Mouse (Mus musculus): ENCODE results near the gene Slc22a14. TPM values are rescaled to one million over a fixed set of nuclear protein-coding genes. Genes with fewer than 3 reads are reported as not detected.
"Not testable (repeated sequence)": the region's sequence is repeated elsewhere in the genome, so short reads cannot be mapped to it uniquely, and the experiment has no call there.

The Slc22a14 gene
- polyA plus RNA-seq, 1 experiment: 0.40 TPM

DNA sequence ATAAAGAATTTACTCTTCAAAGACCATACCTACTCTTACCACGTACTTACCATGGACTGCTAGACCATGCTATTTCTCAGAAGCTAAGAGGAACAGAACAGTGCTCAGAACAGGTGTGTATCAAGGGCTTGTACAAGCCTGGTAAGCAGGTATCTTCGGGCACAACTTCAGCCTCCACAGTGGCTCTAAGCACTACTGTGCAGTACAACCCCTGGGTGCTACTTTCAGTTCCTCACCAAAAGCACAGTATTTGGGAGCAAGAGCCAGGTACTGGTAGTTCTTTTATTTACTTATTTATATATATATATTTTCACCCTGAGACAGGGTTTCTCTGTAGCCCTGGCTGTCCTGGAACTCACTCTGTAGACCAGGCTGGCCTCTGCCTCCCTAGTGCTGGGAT, 104.5 kb downstream of the Slc22a14 start:
- DNase-seq (ENCODE audit: low spot score): no peak

DNA sequence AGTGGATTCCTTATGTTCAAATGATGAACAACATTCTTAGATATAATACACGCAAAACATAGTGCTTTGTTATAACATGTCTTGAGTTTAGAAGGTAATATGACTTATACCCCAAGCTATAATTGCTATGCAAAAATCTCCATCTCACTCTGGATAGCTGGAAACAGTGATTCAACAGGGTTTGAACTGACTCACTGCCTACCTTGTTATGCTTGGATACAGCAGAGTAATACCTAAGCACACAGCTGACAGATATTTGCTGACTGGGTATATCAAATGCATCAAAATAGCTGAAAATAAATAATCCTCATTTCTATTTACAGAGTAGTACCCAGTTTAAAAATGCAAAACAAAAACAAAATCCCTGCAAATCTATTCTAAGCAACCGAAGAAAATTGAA, 106.6 kb downstream of the Slc22a14 start:
- no peak for DNase-seq (ENCODE audit: low spot score)

DNA sequence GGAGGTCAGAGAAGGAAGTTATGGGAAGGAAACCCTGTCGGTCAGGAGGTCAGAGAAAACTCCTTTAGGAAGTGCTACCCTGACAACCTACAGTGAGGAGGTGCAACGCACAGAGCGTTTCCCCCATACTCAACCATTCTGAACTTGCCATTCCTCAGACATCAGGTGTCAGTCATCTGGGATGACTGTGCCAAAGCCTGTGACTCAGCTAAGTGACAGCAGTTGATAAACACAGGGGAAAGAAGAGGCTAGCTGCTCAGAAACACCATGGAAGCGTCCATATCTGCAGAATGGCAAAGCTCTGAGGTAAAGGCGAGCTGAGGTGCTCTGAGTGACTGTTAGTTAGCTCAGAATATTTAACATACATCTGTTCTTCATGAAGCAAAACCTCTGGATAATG, 107.2 kb downstream of the Slc22a14 start:
- no peak for DNase-seq (ENCODE audit: low spot score)

DNA sequence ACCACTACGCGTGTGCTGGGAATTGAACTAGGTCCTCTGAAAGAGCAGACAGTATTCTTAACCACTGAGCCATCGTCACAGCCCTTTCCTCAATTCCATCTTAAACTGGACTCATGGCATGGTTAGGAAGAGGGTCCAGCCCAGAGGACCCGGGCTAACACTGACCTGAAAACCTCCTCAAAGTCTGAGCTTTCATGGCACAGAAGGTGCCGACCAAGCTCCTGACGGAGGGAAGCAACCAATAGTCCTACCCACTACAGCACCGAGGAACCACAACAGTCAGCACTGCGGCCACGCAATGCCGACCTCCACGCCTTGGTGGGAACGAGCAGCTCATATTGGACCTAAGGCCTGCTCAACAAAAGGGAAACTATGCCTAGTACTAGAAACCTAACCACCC, 109.2 kb downstream of the Slc22a14 start:
- DNase-seq (ENCODE audit: low spot score): no peak

DNA sequence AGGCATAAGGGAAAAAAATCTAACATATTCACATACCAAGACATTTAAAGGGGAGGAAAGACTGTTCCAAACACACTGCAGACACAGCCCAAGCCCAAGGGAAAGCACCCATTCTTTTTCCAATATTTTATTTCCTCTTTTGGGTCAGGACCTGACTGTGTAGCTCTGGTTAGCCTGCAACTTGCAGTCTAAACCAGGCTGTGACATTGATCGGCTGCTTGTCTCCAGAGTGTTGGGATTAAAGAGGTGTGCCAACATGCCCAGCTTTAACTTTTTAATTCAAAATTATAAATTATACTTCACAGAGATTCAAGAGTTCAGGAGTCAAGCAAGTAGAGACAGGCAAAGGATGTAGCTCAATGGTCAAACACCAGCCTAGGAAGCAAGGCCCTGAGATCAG, 110.3 kb downstream of the Slc22a14 start:
- no peak for DNase-seq (ENCODE audit: low spot score)

DNA sequence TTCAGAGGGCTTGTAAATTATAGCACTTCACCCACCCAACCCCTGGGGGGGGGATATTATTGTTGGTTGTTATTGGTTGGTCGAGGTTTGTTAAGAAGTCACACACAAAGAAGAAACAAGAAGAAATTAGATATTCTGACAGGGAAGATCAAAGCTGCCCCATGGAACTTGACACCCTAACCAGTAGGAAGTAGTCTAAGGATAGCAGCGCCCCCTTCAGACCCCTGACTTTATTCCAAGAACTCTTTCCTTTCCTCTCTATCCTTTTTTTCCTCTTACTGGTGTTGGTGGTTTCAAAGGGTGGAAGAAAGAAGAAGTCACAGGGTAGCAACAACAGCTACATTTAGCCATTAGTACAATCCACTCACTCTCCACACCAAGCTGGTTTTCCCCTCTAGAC, 111.2 kb downstream of the Slc22a14 start:
- DNase-seq (ENCODE audit: low spot score): no peak

DNA sequence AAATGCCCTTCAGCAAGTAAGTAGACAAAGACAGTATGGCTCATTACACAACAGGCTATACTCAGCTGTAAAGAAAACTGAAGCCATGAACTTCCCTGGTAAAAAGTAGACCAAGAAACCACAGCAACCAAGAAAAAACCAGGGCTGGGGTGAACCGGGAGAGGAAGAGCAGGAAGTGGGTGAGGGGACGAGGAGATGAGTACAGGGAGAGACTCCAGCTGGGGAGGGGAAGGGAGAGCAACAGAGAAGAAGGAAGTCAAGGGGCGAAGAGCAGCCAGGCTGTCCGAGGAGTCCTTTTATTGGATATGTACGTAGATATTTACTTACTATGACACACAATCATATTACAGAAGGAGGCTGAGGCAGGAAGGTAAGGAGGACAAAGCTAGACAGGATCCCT, 117.4 kb downstream of the Slc22a14 start:
- DNase-seq (ENCODE audit: low spot score): no peak

DNA sequence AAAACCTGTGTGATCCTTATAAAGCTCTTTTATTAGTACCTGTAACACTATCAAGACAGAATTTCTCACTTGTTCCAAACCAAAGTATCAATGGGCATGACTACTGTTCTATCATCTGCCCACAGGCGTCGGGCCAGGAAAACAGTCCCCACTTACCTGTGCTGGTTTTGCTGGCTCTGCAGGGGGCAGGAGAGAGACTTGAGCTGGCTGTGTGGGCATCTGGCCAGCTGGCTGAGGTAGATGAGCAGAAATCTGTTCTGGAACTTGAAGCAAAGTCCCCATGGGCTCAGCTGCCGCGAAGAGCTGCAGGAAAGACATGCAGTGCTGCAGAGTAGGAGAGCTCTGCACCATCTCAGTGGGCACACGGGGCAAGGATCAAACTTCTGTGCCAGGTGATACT, 118.5 kb downstream of the Slc22a14 start:
- no peak for DNase-seq (ENCODE audit: low spot score)

DNA sequence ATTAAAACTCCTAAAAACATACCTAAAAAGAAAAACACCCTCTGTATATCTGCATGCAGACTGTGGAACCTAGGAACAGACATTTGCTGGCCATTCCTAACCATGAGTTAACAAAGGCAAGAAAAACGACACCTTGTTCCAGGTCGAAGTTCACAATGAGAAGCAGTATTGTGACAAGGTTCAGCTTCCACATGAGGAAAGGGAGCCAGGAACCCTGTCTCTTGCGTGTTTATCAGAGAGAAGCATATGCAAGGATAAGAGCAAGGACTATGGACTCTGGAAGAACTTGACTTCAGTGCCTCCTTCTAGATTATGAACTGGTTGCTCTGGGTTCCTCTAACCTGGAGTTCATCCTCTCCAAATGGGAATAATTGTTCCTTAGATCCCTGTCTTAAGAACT, 121.4 kb downstream of the Slc22a14 start:
- DNase-seq (ENCODE audit: low spot score): no peak

DNA sequence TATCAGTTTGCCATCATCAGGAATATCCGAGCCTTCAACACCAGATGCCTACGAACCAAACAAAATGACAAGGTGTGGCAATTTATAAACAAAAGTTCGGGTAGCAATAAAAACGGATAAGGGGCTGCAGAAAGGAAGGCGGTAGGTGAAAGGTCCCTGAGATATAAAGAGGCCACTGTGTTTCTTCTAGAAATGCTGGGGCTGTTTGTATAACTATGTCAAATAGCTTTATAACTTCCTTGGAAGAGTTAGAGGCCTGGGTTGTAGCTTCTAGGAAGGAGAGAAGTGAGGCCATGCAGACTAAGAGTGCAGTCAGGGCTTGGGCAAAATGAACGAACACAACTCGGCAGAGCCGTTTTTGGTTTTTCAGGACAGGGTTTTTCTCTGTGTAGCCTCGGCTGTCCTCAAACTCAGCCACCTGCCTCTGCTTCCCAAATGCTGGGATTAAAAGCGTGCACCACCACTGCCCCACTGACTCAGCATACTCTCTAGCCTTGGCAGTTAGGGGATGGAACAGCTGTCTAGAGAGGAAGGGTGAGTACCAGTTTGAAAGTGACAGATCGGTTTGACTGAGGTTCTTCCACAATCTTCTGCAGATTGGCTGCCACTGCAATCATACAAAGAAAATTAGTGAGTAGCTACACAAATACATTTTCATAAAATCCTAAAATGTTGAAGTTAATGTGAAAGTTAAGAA, 124.0 kb downstream of the Slc22a14 start:
- no peak for DNase-seq (ENCODE audit: low spot score)

DNA sequence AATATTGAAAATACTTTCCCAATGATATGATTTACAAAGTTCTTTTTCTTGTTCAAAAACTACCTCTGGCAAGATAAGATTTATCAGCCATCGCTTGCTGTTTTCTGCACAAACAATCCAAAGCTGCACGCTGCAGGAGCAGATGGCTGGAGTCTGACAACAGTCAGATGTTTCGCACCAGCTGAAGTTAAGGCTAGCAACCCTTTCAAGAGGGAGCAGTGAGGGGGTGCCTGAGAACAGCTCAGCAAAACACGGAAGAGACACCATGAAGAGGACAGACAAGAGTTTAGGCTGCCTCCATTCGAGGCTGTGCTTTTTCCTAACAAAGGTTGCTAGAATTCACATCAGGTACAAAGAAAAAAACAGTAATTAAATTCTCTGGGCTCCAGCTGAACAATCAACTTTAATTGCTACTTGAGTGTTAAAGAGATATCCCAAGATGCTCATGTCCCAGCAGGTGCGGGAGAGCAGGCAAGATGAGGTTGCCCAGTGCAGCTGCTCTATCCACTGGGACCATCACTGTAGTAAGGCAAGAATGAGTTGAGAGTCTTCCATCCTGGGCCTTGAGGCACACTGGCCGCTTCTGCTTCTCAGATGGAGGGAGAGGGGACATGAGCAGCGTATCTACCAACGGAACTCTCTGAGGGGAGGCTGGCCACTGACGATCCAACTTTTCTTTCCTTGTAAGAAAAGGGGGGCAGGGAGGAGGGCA, 124.9 kb downstream of the Slc22a14 start:
- no peak for DNase-seq (ENCODE audit: low spot score)

DNA sequence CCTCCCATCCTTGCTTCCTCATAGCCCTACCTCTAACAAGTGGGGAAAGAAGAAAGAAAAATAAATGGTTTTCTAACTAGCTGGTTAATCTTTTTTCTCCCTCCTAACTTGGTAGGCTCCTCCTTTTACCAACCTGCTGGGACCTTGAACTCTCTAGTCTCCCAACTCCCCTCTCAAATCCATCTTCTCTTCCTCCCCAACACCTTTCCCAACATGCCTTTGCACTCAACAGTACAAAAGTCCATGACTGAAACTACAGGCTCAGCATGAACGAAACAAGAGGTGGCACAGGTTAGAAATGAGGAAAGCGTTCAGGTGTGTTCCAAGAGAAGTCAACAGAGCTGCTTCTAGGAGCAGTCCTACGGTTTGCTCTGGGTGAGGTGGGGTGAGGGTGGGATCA, 126.1 kb downstream of the Slc22a14 start:
- no peak for DNase-seq (ENCODE audit: low spot score)

DNA sequence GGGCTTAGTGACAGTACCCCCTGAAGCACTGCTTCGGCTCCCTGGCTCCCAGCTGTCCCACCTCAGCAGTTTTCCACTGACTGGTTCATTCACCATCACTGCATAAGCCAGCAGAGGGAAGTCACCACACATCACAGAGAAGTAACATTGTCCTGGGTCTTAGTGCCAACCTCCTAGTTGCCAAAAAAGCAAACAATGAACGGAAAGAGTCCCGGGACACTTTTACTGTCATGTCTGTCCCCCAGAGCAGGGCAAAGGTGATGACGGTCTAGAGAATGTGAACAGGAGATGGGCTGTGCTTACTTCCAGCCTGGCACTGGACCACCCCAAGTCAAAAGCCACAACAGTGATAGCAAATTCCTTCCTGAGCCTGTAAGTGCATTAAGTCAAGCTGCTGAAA, 126.6 kb downstream of the Slc22a14 start:
- DNase-seq (ENCODE audit: low spot score): no peak

DNA sequence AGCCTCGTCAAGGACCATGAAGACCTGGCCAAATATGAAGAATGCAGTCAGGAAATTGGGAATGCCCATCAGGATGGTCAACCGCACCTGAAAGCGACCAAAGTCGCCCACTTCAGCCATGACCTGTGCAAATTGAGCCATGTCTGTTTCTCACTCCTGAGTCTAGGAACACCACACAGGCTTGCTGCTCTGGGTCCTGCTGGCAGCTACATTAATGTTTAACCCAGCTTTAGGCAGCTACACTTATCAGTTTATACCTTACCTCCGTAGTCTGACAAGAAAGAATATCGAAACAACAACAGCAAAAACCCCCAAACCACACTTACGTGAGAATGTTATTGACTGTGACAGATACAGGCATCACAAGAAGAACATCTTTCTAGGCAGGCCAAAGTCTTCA, 133.8 kb downstream of the Slc22a14 start:
- DNase-seq (ENCODE audit: low spot score): no peak

DNA sequence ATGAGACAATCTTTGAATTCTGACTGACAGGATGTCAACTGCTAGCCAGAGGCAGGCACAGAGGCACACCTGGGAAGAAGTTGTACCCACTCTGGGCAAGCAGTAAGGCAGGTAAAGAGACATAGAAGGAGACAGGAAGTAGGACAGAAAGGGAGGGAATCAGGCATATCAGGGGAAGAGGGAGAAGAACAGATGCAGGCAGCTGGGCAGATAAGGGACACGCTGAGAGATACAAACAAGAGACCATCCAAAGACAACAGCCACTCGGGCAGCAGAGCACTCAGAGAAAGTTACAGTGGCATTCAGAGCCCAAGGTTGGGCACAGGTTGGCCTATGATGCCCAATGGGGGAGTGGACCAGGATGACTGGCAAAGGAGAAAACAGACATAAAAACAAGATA, 134.5 kb downstream of the Slc22a14 start:
- no peak for DNase-seq (ENCODE audit: low spot score)

DNA sequence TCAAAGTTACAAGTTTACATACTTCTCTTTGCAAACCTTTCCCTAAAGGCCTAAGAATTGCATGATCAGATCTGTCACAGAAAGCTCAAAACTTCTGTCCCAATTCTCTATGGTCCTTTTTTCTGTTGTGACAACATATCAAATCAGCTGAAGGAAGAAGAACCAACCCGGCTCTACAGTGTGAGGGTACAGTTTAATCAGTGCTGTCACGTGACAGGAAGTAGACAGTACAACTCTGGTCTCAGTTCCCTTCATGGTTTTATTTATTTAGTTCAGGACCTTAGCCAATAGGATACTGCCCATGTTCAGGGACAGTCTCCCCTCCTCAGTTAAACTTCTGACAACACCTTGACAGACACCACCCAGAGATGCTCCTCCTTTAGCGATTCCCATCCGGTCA, 145.1 kb downstream of the Slc22a14 start:
- DNase-seq (ENCODE audit: low spot score): no peak

DNA sequence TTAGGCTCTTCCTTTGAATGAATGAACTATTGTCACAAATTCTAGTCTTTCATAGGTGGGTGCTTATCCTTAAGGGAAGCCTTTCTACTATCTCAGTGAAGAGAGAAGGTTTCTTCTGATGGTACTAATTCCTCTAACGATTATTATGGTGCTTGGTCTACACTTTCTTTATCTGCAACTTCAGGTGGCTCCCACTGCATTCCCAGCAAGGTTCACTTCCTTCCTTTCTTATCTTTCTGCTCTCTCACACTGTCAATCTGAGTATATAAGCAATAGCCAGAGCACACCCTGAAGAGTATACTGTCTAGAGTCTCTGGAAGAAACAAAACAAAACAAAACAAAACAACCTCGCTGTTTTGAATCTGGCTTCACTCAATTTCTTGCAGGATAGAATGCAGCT, 145.7 kb downstream of the Slc22a14 start:
- DNase-seq (ENCODE audit: low spot score): no peak

DNA sequence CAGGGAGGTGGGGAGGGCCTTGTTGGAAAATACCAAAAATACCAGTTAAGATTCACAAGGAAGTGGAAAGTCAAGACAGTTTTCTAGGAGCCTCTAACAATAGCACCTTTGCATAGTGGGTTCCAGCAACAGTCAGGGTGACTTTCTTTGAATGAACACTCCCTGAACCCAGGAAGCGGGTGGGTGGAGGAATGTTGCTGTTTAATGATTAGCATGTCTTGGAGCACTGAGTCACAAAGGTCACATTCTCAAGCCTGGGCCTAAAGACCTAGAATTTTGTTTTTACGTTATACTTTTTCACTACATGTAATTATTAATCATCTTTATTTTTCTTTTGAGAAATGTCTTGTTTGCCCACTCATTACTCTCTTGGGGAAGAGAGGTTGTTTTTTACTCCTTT, 150.0 kb downstream of the Slc22a14 start:
- not testable (repeated sequence) for DNase-seq (ENCODE audit: low spot score)

DNA sequence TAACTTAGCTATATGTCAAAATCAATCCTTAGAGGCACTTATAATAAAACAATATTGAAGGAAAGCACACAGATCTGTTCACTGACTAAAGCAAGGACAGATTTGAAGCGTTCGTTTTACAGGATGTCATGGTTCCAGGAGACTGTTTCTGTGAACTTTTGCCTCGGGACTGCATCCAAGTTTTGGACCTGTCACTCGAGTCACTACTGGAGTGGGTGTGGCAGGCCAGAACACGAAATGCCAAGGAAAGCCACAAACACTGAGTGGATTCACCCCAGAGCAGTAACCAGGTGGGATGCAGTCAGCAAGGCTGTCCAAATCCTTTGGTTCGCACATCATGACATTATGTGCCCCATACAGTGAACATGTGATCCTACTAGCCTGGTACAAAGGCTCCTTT, 150.8 kb downstream of the Slc22a14 start:
- no peak for DNase-seq (ENCODE audit: low spot score)

DNA sequence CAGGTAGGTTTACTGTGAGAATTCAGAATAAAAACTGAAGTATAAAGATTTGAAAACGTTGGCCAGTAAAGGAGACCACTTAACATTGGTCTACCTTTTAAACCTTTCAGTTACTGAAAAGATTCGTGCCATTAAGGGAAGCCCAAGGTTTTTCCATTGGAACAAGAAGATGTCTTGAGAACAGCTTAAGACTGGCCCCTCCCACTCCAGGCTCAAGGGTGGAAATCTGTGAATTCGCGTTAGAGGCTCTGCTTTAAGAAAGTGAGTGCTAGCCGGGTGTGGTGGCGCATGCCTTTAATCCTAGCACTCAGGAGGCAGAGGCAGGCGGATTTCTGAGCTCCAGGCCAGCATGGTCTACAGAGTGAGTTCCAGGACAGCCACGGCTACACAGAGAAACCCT, 152.4 kb downstream of the Slc22a14 start:
- no peak for DNase-seq (ENCODE audit: low spot score)

DNA sequence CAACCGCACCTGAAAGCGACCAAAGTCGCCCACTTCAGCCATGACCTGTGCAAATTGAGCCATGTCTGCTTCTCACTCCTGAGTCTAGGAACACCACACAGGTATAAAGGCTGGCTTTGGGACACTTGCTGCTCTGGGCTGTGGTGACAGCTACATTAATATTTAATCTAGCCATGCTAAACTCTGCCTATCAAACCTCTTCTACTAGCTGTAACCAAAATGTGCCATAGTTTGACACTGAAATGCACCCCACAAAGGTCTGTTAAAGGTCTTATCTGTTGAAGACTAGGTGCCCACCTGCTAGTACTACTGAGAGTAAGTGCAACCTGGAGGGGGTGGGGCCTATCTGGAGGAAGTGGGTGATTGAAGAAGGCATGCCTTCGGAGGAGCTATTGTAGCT, 156.4 kb downstream of the Slc22a14 start, which contains the start of gene Slc22a13:
Gene Slc22a13, minus strand, starts transcription at position 101 of the 400 bp plus-strand sequence.
- DNase-seq (ENCODE audit: low spot score): no peak

DNA sequence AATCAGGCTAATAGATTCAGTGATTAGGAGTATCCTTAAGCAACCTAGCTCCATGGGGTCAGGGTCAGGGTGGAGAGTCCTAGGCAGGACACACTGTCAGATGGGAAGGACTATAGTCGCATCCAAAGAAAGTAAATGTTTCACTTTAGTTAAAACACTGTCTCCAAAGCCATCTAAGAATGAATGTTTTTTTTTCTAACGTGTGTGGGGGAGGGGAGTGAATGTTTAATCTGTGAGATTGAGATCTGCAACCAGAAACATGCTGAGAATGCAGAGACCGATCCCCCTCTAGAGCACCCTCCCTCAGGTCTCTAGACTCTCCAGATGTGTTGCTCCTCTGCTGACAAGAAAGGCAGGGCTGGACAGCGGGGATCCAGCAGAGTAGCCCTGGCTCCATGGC, 158.2 kb downstream of the Slc22a14 start:
- DNase-seq (ENCODE audit: low spot score): no peak

DNA sequence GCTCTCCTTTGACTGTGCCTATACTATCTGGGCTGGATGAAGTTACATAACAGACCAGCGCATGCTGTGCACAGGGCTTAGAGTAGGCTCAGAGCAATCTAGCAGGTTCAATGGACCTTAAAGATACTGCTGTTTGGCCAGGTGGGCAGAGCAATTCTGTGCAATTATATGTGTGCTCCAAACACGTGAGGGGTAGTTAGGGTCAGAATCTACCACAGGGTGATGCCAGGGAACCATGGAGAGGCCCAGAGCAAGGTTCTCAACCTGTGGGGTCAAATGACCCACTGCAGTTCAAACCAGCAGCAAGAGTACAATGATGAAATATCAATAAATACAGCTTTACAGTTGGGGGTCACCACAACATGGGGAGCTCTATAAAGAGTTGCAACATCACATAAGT, 158.7 kb downstream of the Slc22a14 start:
- no peak for DNase-seq (ENCODE audit: low spot score)

DNA sequence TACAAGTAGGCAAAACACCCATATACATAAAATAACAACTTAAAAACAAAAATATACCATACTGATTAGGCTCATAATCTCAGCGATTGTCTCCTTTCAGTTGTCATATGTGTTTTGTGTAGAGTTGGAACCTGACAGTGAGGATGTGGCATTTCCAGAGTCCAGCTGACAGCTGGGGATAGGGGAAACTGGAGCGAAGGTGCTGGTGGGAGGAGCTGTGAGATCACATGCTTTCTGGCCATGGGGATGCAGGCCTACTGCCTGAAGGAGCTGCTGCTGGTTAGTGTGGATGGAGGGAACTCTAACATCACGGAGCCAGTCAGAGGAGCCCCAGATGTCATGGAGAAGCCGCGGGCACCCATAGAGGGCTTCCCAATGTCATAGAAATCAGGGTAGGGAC, 159.6 kb downstream of the Slc22a14 start:
- no peak for DNase-seq (ENCODE audit: low spot score)

Measured in urinary bladder, adult 2 months (tissue).